Mouse (Mus musculus) spleen, embryonic (tissue): Measurements from ENCODE around the gene Commd7.

Experiments
- CTCF ChIA-PET: fragments of 350-600 bp; sonication (Branson Sonifier 250); formaldehyde crosslinking; loops from one replicate; lab custom pipeline; 2022; lab: Charles Lee

The Commd7 gene

GRCm38 (mm10) chr2:153622449-153622848 lies 10.1 kb downstream of the Commd7 start:
- CTCF ChIA-PET, result interaction anchor here (0.7 kb wide), 1 partner anchor 380 kb away, joined by 3 read pairs; no protein-coding TSS in a partner anchor

GRCm38 (mm10) chr2:153618889-153619288 lies 13.7 kb downstream of the Commd7 start:
- CTCF ChIA-PET, result no interaction called here

GRCm38 (mm10) chr2:153618439-153618838 lies 14.1 kb downstream of the Commd7 start:
- CTCF ChIA-PET, result no interaction called here

GRCm38 (mm10) chr2:153616893-153617292 lies 15.7 kb downstream of the Commd7 start:
- CTCF ChIA-PET, result no interaction called here

- CTCF ChIA-PET, result no interaction called here
These were observed 19.8 kb downstream of the Commd7 start for GRCm38 (mm10) chr2:153612594-153613281.

GRCm38 (mm10) chr2:153611743-153612142 lies 20.8 kb downstream of the Commd7 start:
- CTCF ChIA-PET, result interaction anchor here (0.8 to 1.5 kb wide), 2 partner anchors 14 to 485 kb away, joined by 3 to 15 read pairs; no protein-coding TSS in a partner anchor

GRCm38 (mm10) chr2:153611241-153611630 lies 21.3 kb downstream of the Commd7 start:
- CTCF ChIA-PET, result interaction anchor here (1.5 kb wide), 1 partner anchor 14 kb away, joined by 3 read pairs; no protein-coding TSS in a partner anchor

- CTCF ChIA-PET, result interaction anchor here (1.5 kb wide), 1 partner anchor 15 kb away, joined by 3 read pairs; no protein-coding TSS in a partner anchor
These were observed 21.9 kb downstream of the Commd7 start for GRCm38 (mm10) chr2:153610426-153611240.

GRCm38 (mm10) chr2:153609548-153609947 lies 23.0 kb downstream of the Commd7 start:
- CTCF ChIA-PET, result no interaction called here

- CTCF ChIA-PET, result no interaction called here
These were observed 23.5 kb downstream of the Commd7 start for GRCm38 (mm10) chr2:153609058-153609457.

GRCm38 (mm10) chr2:153607870-153608515 lies 24.6 kb downstream of the Commd7 start:
- CTCF ChIA-PET, result no interaction called here

- CTCF ChIA-PET, result interaction anchor here (0.6 kb wide), 1 partner anchor 504 kb away, joined by 5 read pairs; no protein-coding TSS in a partner anchor
These were observed 26.2 kb downstream of the Commd7 start for GRCm38 (mm10) chr2:153606421-153606820.

- CTCF ChIA-PET, result no interaction called here
These were observed 28.9 kb downstream of the Commd7 start for GRCm38 (mm10) chr2:153603724-153604123.

- CTCF ChIA-PET, result no interaction called here
These were observed 31.6 kb downstream of the Commd7 start for GRCm38 (mm10) chr2:153600667-153601648.

- CTCF ChIA-PET, result no interaction called here
These were observed 32.4 kb downstream of the Commd7 start for GRCm38 (mm10) chr2:153600021-153600666.

- CTCF ChIA-PET, result no interaction called here
These were observed 35.0 kb downstream of the Commd7 start for GRCm38 (mm10) chr2:153597626-153598025.

GRCm38 (mm10) chr2:153597014-153597413 lies 35.6 kb downstream of the Commd7 start:
- CTCF ChIA-PET, result interaction anchor here (0.6 kb wide), 1 partner anchor 69 kb away, joined by 3 read pairs; no protein-coding TSS in a partner anchor

GRCm38 (mm10) chr2:153594998-153595397 lies 37.6 kb downstream of the Commd7 start:
- CTCF ChIA-PET, result no interaction called here

- CTCF ChIA-PET, result no interaction called here
These were observed 39.4 kb downstream of the Commd7 start for GRCm38 (mm10) chr2:153593186-153593585.
